Mouse (Mus musculus) limb, embryonic 11.5 days (tissue): ENCODE measurements around the gene Eva1a. TPM values are rescaled to one million over a fixed set of nuclear protein-coding genes. Genes with fewer than 3 reads are reported as not detected.
A peak's percentile ranks its signal among the peaks of the same experiment; 100 is the strongest.

Experiments
- ATAC-seq: fragments of 200-750 bp; cut with Nextera tagmentation; 2 replicates; pipeline ENCODE4 v1.8.0; 2017; ENCODE audit warnings: low read depth; ENCODE audit not compliant: insufficient number of reproducible peaks, low FRiP score, low TSS enrichment
- DNase-seq: peaks from one replicate; pipeline ENCODE4 v3.0.0-alpha.2; 2015; ENCODE audit warnings: low spot score
- H3K27ac ChIP-seq: fragments of 300-500 bp; sonication (generic); replicated peaks from 2 replicates; pipeline ENCODE4 v1.5.1; 2014; ENCODE audit warnings: low read depth, mild to moderate bottlenecking, low read length
- H3K27me3 ChIP-seq: fragments of 300-500 bp; sonication (generic); 2 replicates; pipeline ENCODE4 v1.6.1; 2014; ENCODE audit warnings: mild to moderate bottlenecking, low read length, mixed read lengths; ENCODE audit not compliant: control insufficient read depth, insufficient read depth
- H3K36me3 ChIP-seq: fragments of 300-500 bp; sonication (generic); 2 replicates; pipeline ENCODE4 v1.6.1; 2014; ENCODE audit warnings: mild to moderate bottlenecking, low read length, moderate library complexity, mixed read lengths; ENCODE audit not compliant: control insufficient read depth, insufficient read depth
- H3K4me1 ChIP-seq: fragments of 300-500 bp; sonication (generic); 2 replicates; pipeline ENCODE4 v1.6.1; 2014; ENCODE audit warnings: low read length, mixed read lengths; ENCODE audit not compliant: control insufficient read depth, insufficient read depth
- H3K4me2 ChIP-seq: fragments of 300-500 bp; sonication (generic); 2 replicates; pipeline ENCODE4 v1.6.1; 2014; ENCODE audit warnings: low read depth, mild to moderate bottlenecking, moderate library complexity; ENCODE audit not compliant: severe bottlenecking
- H3K4me3 ChIP-seq: fragments of 300-500 bp; sonication (generic); 2 replicates; pipeline ENCODE4 v1.5.1; 2014; ENCODE audit warnings: low read depth, low read length
- H3K9ac ChIP-seq: fragments of 300-500 bp; sonication (generic); 2 replicates; pipeline ENCODE4 v1.6.1; 2014; ENCODE audit warnings: mild to moderate bottlenecking, low read length
- H3K9me3 ChIP-seq: fragments of 300-500 bp; sonication (generic); 2 replicates; pipeline ENCODE4 v1.6.1; 2016; ENCODE audit warnings: low read length; ENCODE audit not compliant: control insufficient read depth
- WGBS: fragments of 180-500 bp; shearing (Covaris S2); extraction: QIAGEN DNeasy Blood & Tissue Kit; methylation state at CpG from one replicate; pipeline ENCODE4 v1.1.7; 2014; 5-methylcytosine and 5-hydroxymethylcytosine counted together
- polyA plus RNA-seq: library from polyadenylated mRNA; unstranded; fragments of >200 nt; fragmentation: Nextera tagmentation; extraction: Ambion mirVana; gene quantifications from 2 replicates; pipeline ENCODE4 v1.2.1, GENCODE M21; 2014

Eva1a gene
- polyA plus RNA-seq, 1 experiment from 2014 or later: 19.7 TPM

- DNase-seq (no peak), ATAC-seq (no peak)
- Histone ChIP-seq H3K4me2 (no peak overlapping the region), H3K36me3 (no peaks in the 10 kb centered on the region), H3K9me3 (no peaks in the 10 kb centered on the region), H3K27ac (no peak overlapping the region), H3K27me3 (0 out of 2 replicates have a peak, but pooled peaks cover 2% of the 10 kb centered on the region), H3K9ac (no peak overlapping the region), H3K4me3 (no peak overlapping the region), H3K4me1 (peaks cover 13% of the 10 kb centered on the region)
- 83% methylated on average over 7 of the region's 7 CpGs for WGBS
Observed at GRCm38 (mm10) chr6:82039968-82040367, 875 bp upstream of the Eva1a start.

GRCm38 (mm10) chr6:82041488-82042295, 849 bp downstream of the Eva1a start:
- Histone ChIP-seq H3K36me3 (no peaks in the 10 kb centered on the region), H3K4me2 (peak overlapping the region; percentile 88), H3K27me3 (0 out of 2 replicates have a peak, but pooled peaks cover 2% of the 10 kb centered on the region), H3K4me3 (peak overlapping the region; percentile 62), H3K9ac (peak overlapping the region; percentile 77), H3K27ac (peak overlapping the region; percentile 56), H3K9me3 (no peaks in the 10 kb centered on the region), H3K4me1 (peaks cover 13% of the 10 kb centered on the region)
- under 1% methylated on average over 49 of the region's 50 CpGs for WGBS
- ATAC-seq (peak; percentile 85), DNase-seq (peak; percentile 80)

- Histone ChIP-seq H3K27ac (no peak overlapping the region; the same call in 1 of the 2 replicates), H3K4me3 (peak overlapping the region; percentile 62), H3K36me3 (no peaks in the 10 kb centered on the region), H3K4me2 (peak overlapping the region; percentile 88), H3K27me3 (0 out of 2 replicates have a peak, but pooled peaks cover 2% of the 10 kb centered on the region), H3K9ac (peak overlapping the region; percentile 77), H3K4me1 (peaks cover 13% of the 10 kb centered on the region), H3K9me3 (no peaks in the 10 kb centered on the region)
- DNase-seq: peak; percentile 69
- under 1% methylated on average over 35 of the region's 35 CpGs for WGBS
- ATAC-seq: peak; percentile 27
Observed at GRCm38 (mm10) chr6:82042296-82043125, 1.7 kb downstream of the Eva1a start.

GRCm38 (mm10) chr6:82043634-82044033, 2.8 kb downstream of the Eva1a start:
- Histone ChIP-seq H3K27me3 (0 out of 2 replicates have a peak, but pooled peaks cover 2% of the 10 kb centered on the region), H3K4me2 (peak overlapping the region; percentile 88), H3K4me1 (peaks cover 13% of the 10 kb centered on the region), H3K27ac (no peak overlapping the region), H3K9me3 (no peaks in the 10 kb centered on the region), H3K4me3 (no peak overlapping the region), H3K9ac (no peak overlapping the region), H3K36me3 (no peaks in the 10 kb centered on the region)
- ATAC-seq (no peak), DNase-seq (no peak)
- WGBS: 40% methylated on average over 4 of the region's 4 CpGs

GRCm38 (mm10) chr6:82044509-82044908, 3.7 kb downstream of the Eva1a start:
- 75% methylated on average over 4 of the region's 4 CpGs for WGBS
- peaks cover 13% of the 10 kb centered on the region for H3K4me1 ChIP-seq

GRCm38 (mm10) chr6:82047977-82048376, 7.1 kb downstream of the Eva1a start:
- DNase-seq (no peak), ATAC-seq (no peak)
- no peak overlapping the region for H3K9ac ChIP-seq
- H3K36me3 ChIP-seq: no peaks in the 10 kb centered on the region
- no peak overlapping the region for H3K4me2 ChIP-seq
- H3K27me3 ChIP-seq: no peaks in the 10 kb centered on the region
- H3K27ac ChIP-seq: no peak overlapping the region
- H3K4me3 ChIP-seq: no peak overlapping the region
- H3K9me3 ChIP-seq: no peaks in the 10 kb centered on the region
- 57% methylated on average over 6 of the region's 6 CpGs for WGBS
- peaks cover 11% of the 10 kb centered on the region; the same call in 1 of the 2 replicates for H3K4me1 ChIP-seq

More at GRCm38 (mm10) chr6:82044509-82044908, 3.7 kb downstream of the Eva1a start:
- Histone ChIP-seq H3K9ac (no peak overlapping the region), H3K27ac (no peak overlapping the region), H3K36me3 (no peaks in the 10 kb centered on the region), H3K4me2 (no peak overlapping the region), H3K9me3 (no peaks in the 10 kb centered on the region), H3K27me3 (0 out of 2 replicates have a peak, but pooled peaks cover 2% of the 10 kb centered on the region), H3K4me3 (no peak overlapping the region)
- ATAC-seq: no peak
- DNase-seq: no peak

GRCm38 (mm10) chr6:82050201-82050600, 9.4 kb downstream of the Eva1a start:
- Histone ChIP-seq H3K4me2 (no peak overlapping the region), H3K9ac (no peak overlapping the region), H3K27ac (no peak overlapping the region), H3K9me3 (no peaks in the 10 kb centered on the region), H3K4me3 (no peak overlapping the region), H3K4me1 (0 out of 2 replicates have a peak, but pooled peaks cover 4% of the 10 kb centered on the region), H3K36me3 (no peaks in the 10 kb centered on the region), H3K27me3 (no peaks in the 10 kb centered on the region)
- ATAC-seq (no peak), DNase-seq (no peak)
- 84% methylated on average over 9 of the region's 9 CpGs for WGBS

- WGBS: 90% methylated on average over 8 of the region's 8 CpGs
- Histone ChIP-seq H3K9me3 (no peaks in the 10 kb centered on the region), H3K4me2 (no peak overlapping the region), H3K4me1 (0 out of 2 replicates have a peak, but pooled peaks cover 4% of the 10 kb centered on the region), H3K27ac (no peak overlapping the region), H3K4me3 (no peak overlapping the region), H3K9ac (no peak overlapping the region), H3K27me3 (no peaks in the 10 kb centered on the region), H3K36me3 (no peaks in the 10 kb centered on the region)
- ATAC-seq (no peak), DNase-seq (no peak)
Observed at GRCm38 (mm10) chr6:82051569-82051968, 10.7 kb downstream of the Eva1a start.
